Mouse (Mus musculus): Measurements from ENCODE around the gene Kmt2e.

Kmt2e gene

GRCm38 (mm10) chr5:23413058-23413457, 21.2 kb upstream of the Kmt2e start:
- Histone ChIP-seq H3K9me3 (ENCODE audit: low read length) (no peaks in the 10 kb centered on the region), H3K4me1 (replicated peaks; ENCODE audit: low read depth, low read length) (peaks cover 92% of the 10 kb centered on the region), H3K4me3 (replicated peaks; ENCODE audit: low read length) (no peak overlapping the region), H3K27me3 (ENCODE audit: insufficient read depth, low read length) (no peaks in the 10 kb centered on the region), H3K36me3 (ENCODE audit: insufficient read depth, low read length) (no peaks in the 10 kb centered on the region)
- TF ChIP-seq CTCF (conservative IDR thresholded peaks at IDR 0.05; ENCODE audit: low read length) = no peak
- TF ChIP-seq NANOG (IDR thresholded peaks at IDR 0.05; ENCODE audit: borderline replicate concordance, low read length) = no peak
- TF ChIP-seq POU5F1 (IDR thresholded peaks at IDR 0.05; ENCODE audit: borderline replicate concordance, low read length) = no peak

- TF ChIP-seq NANOG (IDR thresholded peaks at IDR 0.05; ENCODE audit: borderline replicate concordance, low read length) (no peak), POU5F1 (IDR thresholded peaks at IDR 0.05; ENCODE audit: borderline replicate concordance, low read length) (no peak), CTCF (conservative IDR thresholded peaks at IDR 0.05; ENCODE audit: low read length) (no peak)
- peaks cover 88% of the 10 kb centered on the region for H3K4me1 ChIP-seq (replicated peaks; ENCODE audit: low read depth, low read length)
- H3K27me3 ChIP-seq (ENCODE audit: insufficient read depth, low read length) = no peaks in the 10 kb centered on the region
- no peaks in the 10 kb centered on the region for H3K36me3 ChIP-seq (ENCODE audit: insufficient read depth, low read length)
- H3K4me3 ChIP-seq (replicated peaks; ENCODE audit: low read length) = no peak overlapping the region
- H3K9me3 ChIP-seq (ENCODE audit: low read length) = no peaks in the 10 kb centered on the region
These were observed 20.4 kb upstream of the Kmt2e start for GRCm38 (mm10) chr5:23413575-23414470.

- Histone ChIP-seq H3K4me1 (replicated peaks; ENCODE audit: low read depth, low read length) (peaks cover 92% of the 10 kb centered on the region), H3K4me3 (replicated peaks; ENCODE audit: low read length) (no peak overlapping the region), H3K36me3 (ENCODE audit: insufficient read depth, low read length) (no peaks in the 10 kb centered on the region), H3K27me3 (ENCODE audit: insufficient read depth, low read length) (no peaks in the 10 kb centered on the region), H3K9me3 (ENCODE audit: low read length) (no peaks in the 10 kb centered on the region)
- TF ChIP-seq POU5F1 (IDR thresholded peaks at IDR 0.05; ENCODE audit: borderline replicate concordance, low read length) = no peak
- TF ChIP-seq CTCF (conservative IDR thresholded peaks at IDR 0.05; ENCODE audit: low read length) = no peak
- TF ChIP-seq NANOG (IDR thresholded peaks at IDR 0.05; ENCODE audit: borderline replicate concordance, low read length) = no peak
These were observed 19.6 kb upstream of the Kmt2e start for GRCm38 (mm10) chr5:23414490-23415126.

GRCm38 (mm10) chr5:23415571-23416285, 18.5 kb upstream of the Kmt2e start:
- Histone ChIP-seq H3K4me3 (replicated peaks; ENCODE audit: low read length) (no peak overlapping the region), H3K27me3 (ENCODE audit: insufficient read depth, low read length) (no peaks in the 10 kb centered on the region), H3K4me1 (replicated peaks; ENCODE audit: low read depth, low read length) (peaks cover 92% of the 10 kb centered on the region), H3K9me3 (ENCODE audit: low read length) (no peaks in the 10 kb centered on the region), H3K36me3 (ENCODE audit: insufficient read depth, low read length) (no peaks in the 10 kb centered on the region)
- TF ChIP-seq NANOG (IDR thresholded peaks at IDR 0.05; ENCODE audit: borderline replicate concordance, low read length) (no peak), POU5F1 (IDR thresholded peaks at IDR 0.05; ENCODE audit: borderline replicate concordance, low read length) (no peak), CTCF (conservative IDR thresholded peaks at IDR 0.05; ENCODE audit: low read length) (peak; percentile 61)

- H3K4me1 ChIP-seq (replicated peaks; ENCODE audit: low read depth, low read length) = peaks cover 90% of the 10 kb centered on the region
- no peaks in the 10 kb centered on the region for H3K27me3 ChIP-seq (ENCODE audit: insufficient read depth, low read length)
- TF ChIP-seq CTCF (conservative IDR thresholded peaks at IDR 0.05; ENCODE audit: low read length) (no peak), NANOG (IDR thresholded peaks at IDR 0.05; ENCODE audit: borderline replicate concordance, low read length) (no peak), POU5F1 (IDR thresholded peaks at IDR 0.05; ENCODE audit: borderline replicate concordance, low read length) (no peak)
- no peak overlapping the region for H3K4me3 ChIP-seq (replicated peaks; ENCODE audit: low read length)
- H3K9me3 ChIP-seq (ENCODE audit: low read length) = no peaks in the 10 kb centered on the region
- H3K36me3 ChIP-seq (ENCODE audit: insufficient read depth, low read length) = peaks cover under 1% of the 10 kb centered on the region; the same call in 1 of the 2 replicates
These were observed 18.0 kb upstream of the Kmt2e start for GRCm38 (mm10) chr5:23416286-23416643.

- Histone ChIP-seq H3K4me3 (replicated peaks; ENCODE audit: low read length) (peak overlapping the region; percentile 80), H3K36me3 (ENCODE audit: insufficient read depth, low read length) (peaks cover 10% of the 10 kb centered on the region), H3K9me3 (ENCODE audit: low read length) (no peaks in the 10 kb centered on the region), H3K27me3 (ENCODE audit: insufficient read depth, low read length) (no peaks in the 10 kb centered on the region), H3K4me1 (replicated peaks; ENCODE audit: low read depth, low read length) (peaks cover 78% of the 10 kb centered on the region)
- no peak for TF ChIP-seq POU5F1 (IDR thresholded peaks at IDR 0.05; ENCODE audit: borderline replicate concordance, low read length)
- no peak for TF ChIP-seq CTCF (conservative IDR thresholded peaks at IDR 0.05; ENCODE audit: low read length)
- no peak for TF ChIP-seq NANOG (IDR thresholded peaks at IDR 0.05; ENCODE audit: borderline replicate concordance, low read length)
These were observed 16.5 kb upstream of the Kmt2e start for GRCm38 (mm10) chr5:23417716-23418115.

- Histone ChIP-seq H3K4me3 (replicated peaks; ENCODE audit: low read length) (peak overlapping the region; percentile 80), H3K4me1 (replicated peaks; ENCODE audit: low read depth, low read length) (peaks cover 77% of the 10 kb centered on the region)
- TF ChIP-seq POU5F1 (IDR thresholded peaks at IDR 0.05; ENCODE audit: borderline replicate concordance, low read length) (no peak), CTCF (conservative IDR thresholded peaks at IDR 0.05; ENCODE audit: low read length) (no peak), NANOG (IDR thresholded peaks at IDR 0.05; ENCODE audit: borderline replicate concordance, low read length) (no peak)
These were observed 16.0 kb upstream of the Kmt2e start for GRCm38 (mm10) chr5:23418147-23418781.

More at GRCm38 (mm10) chr5:23418147-23418781, 16.0 kb upstream of the Kmt2e start:
- no peaks in the 10 kb centered on the region for H3K9me3 ChIP-seq (ENCODE audit: low read length)
- peaks cover 16% of the 10 kb centered on the region for H3K36me3 ChIP-seq (ENCODE audit: insufficient read depth, low read length)
- H3K27me3 ChIP-seq (ENCODE audit: insufficient read depth, low read length) = no peaks in the 10 kb centered on the region
